ENCODE assay signal across 9 mouse cellular contexts in genomic region chr14:35326306-35326705, GRCm38 (mm10).
DNase-seq lines count a peak whose midpoint lies in the region; ATAC-seq and TF ChIP-seq lines count a peak whose summit lies in the region.
"Had no signal": no experiment of that assay in that cellular context is flagged by ENCODE, and none has a peak within 500 bp of the region (broad histone marks: within the 10 kb centered on the region; RNA-seq: fewer than 3 reads in every experiment).

No protein-coding gene starts in this region.

- no peaks in the 10 kb centered on the region for H3K9me3 ChIP-seq in hindbrain, embryonic 10.5 days
- H3K9me3 ChIP-seq in hindbrain, embryonic 13.5 days: no peaks in the 10 kb centered on the region
- H3K9me3 ChIP-seq in limb, embryonic 11.5 days (ENCODE audit: control insufficient read depth, low read length): no peaks in the 10 kb centered on the region
- H3K9me3 ChIP-seq: liver, embryonic 15.5 days had no signal

- no peak for TF ChIP-seq CTCF in lung, adult 2 months (IDR thresholded peaks at IDR 0.05; ENCODE audit: insufficient read depth, low read length)
- peak; percentile 48 for TF ChIP-seq CTCF in Patski (IDR thresholded peaks at IDR 0.05)

- H3K4me3 ChIP-seq in hindbrain, embryonic 10.5 days: no peak overlapping the region
- H3K4me3 ChIP-seq in hindbrain, embryonic 13.5 days: no peak overlapping the region
- H3K4me3 ChIP-seq in lung, adult 2 months (replicated peaks; ENCODE audit: extremely low read depth, low read depth, low read length): no peak overlapping the region
- no peak overlapping the region for H3K4me3 ChIP-seq in limb, embryonic 11.5 days (ENCODE audit: low read depth, low read length)
- H3K4me3 ChIP-seq: liver, embryonic 15.5 days had no signal

- ATAC-seq in hindbrain, embryonic 13.5 days (ENCODE audit: low FRiP score): no peak
- ATAC-seq in Patski: no peak
- no peak for ATAC-seq in limb, embryonic 11.5 days (ENCODE audit: insufficient number of reproducible peaks, low FRiP score, low TSS enrichment, low read depth)

- H3K9ac ChIP-seq in hindbrain, embryonic 13.5 days: no peak overlapping the region
- no peak overlapping the region for H3K9ac ChIP-seq in limb, embryonic 11.5 days (ENCODE audit: low read length)
- H3K9ac ChIP-seq: liver, embryonic 15.5 days had no signal

- no peaks in the 10 kb centered on the region for H3K27me3 ChIP-seq in hindbrain, embryonic 10.5 days (ENCODE audit: insufficient read depth, poor library complexity, severe bottlenecking)
- H3K27me3 ChIP-seq in hindbrain, embryonic 13.5 days: no peaks in the 10 kb centered on the region
- H3K27me3 ChIP-seq in Patski: no peaks in the 10 kb centered on the region
- H3K27me3 ChIP-seq in limb, embryonic 11.5 days (ENCODE audit: control insufficient read depth, insufficient read depth, low read length): no peaks in the 10 kb centered on the region
- H3K27me3 ChIP-seq: liver, embryonic 15.5 days had no signal

- CTCF ChIA-PET in Patski (lab: Charles Lee): no interaction called here

- peak; percentile 7 for DNase-seq in hindbrain, embryonic 10.5 days (ENCODE audit: low spot score)
- DNase-seq in lung, postnatal 14 days: peak; percentile 2
- no peak for DNase-seq in lung, adult 2 months
- no peak for DNase-seq in Patski (ENCODE audit: low read depth, low spot score)
- peak; percentile 55 for DNase-seq in limb, embryonic 11.5 days (ENCODE audit: low spot score)
- DNase-seq in B cell, adult 2 months: no peak
- DNase-seq in cerebellum, adult 18-20 months: no peak

- POLR2A ChIA-PET in Patski (lab: Charles Lee): no interaction called here

- TF ChIP-seq POLR2A in lung, adult 2 months (IDR thresholded peaks at IDR 0.05; ENCODE audit: borderline replicate concordance, extremely low read depth, low read depth, low read length): no peak

- WGBS in hindbrain, embryonic 10.5 days: 82% methylated on average over 1 of the region's 1 CpGs
- WGBS in hindbrain, embryonic 13.5 days: 57% methylated on average over 1 of the region's 1 CpGs
- 77% methylated on average over 1 of the region's 1 CpGs for WGBS in lung, adult 2 months
- 71% methylated on average over 1 of the region's 1 CpGs for WGBS in limb, embryonic 11.5 days

- in situ Hi-C loops in Patski (cut with MboI; ENCODE audit: low pct_unique_long_range_greater_than_20kb): no loop called here

- no peaks in the 10 kb centered on the region for H3K4me1 ChIP-seq in hindbrain, embryonic 10.5 days (replicated peaks)
- H3K4me1 ChIP-seq in hindbrain, embryonic 13.5 days (replicated peaks): no peaks in the 10 kb centered on the region
- H3K4me1 ChIP-seq in lung, adult 2 months (ENCODE audit: control insufficient read depth, insufficient read depth, low read length): no peaks in the 10 kb centered on the region
- no peaks in the 10 kb centered on the region for H3K4me1 ChIP-seq in limb, embryonic 11.5 days (ENCODE audit: control insufficient read depth, insufficient read depth, low read length)
- H3K4me1 ChIP-seq: liver, embryonic 15.5 days had no signal

- H3K4me2 ChIP-seq in hindbrain, embryonic 13.5 days: no peak overlapping the region
- no peak overlapping the region for H3K4me2 ChIP-seq in limb, embryonic 11.5 days (ENCODE audit: low read depth, severe bottlenecking)
- H3K4me2 ChIP-seq: liver, embryonic 15.5 days had no signal

- no peak overlapping the region for H3K27ac ChIP-seq in hindbrain, embryonic 10.5 days
- no peak overlapping the region for H3K27ac ChIP-seq in hindbrain, embryonic 13.5 days
- H3K27ac ChIP-seq in limb, embryonic 11.5 days (replicated peaks; ENCODE audit: low read depth, low read length): no peak overlapping the region
- H3K27ac ChIP-seq: liver, embryonic 15.5 days had no signal

- no peaks in the 10 kb centered on the region for H3K36me3 ChIP-seq in hindbrain, embryonic 10.5 days
- H3K36me3 ChIP-seq in hindbrain, embryonic 13.5 days: peaks cover 6% of the 10 kb centered on the region; the same call in 1 of the 2 replicates
- no peaks in the 10 kb centered on the region for H3K36me3 ChIP-seq in limb, embryonic 11.5 days (ENCODE audit: control insufficient read depth, insufficient read depth, low read length)
- H3K36me3 ChIP-seq: liver, embryonic 15.5 days had no signal

Comparison
In these comparisons a context has a peak if more than half of its experiments do, and no peak if none do; other contexts are left out.
1. DNase-seq: peak in hindbrain, embryonic 10.5 days (single experiment), lung, postnatal 14 days (single experiment) and limb, embryonic 11.5 days (single experiment); none in lung, adult 2 months (single experiment), Patski (single experiment), B cell, adult 2 months (0 of 2) and cerebellum, adult 18-20 months (0 of 2).